Mouse (Mus musculus) liver, embryonic 14.5 days (tissue): ENCODE results near the gene Idh2.

ENCODE experiments used
- CTCF ChIP-seq: IDR thresholded peaks from 2 replicates; pipeline ENCODE4 v1.5.1; 2016; ENCODE audit warnings: antibody characterized with exemption, low read depth, control low read depth
- EP300 ChIP-seq: IDR thresholded peaks from 2 replicates; pipeline ENCODE4 v1.6.1; 2016; ENCODE audit warnings: antibody characterized with exemption, low read depth

DNA sequence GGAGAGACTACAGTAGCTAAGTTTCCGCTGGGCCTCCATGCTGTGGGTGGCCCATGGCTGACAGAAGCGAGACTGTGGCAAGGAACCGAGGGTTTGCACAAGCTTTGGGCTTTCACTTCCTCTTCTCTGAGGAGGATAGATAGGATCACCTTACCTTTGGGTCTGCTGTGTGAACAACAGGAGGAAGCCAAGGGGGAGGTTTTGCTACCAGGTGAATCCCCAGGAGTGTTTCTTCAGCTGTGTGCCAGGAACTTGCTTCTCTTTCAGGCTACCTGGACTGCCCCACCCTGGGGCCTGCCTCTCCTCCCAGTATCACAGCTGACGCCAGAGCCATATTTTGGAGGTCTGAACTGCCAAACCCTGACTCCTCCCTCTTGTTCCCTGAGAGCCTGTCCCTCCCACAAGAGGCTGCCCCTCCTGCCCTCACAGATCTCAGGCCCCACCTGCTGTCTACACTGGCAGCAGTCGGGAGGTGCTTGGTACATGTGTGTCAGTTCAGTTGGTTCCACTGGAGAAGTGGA lies 40.2 kb downstream of the Idh2 start:
- TF ChIP-seq CTCF (peak; percentile 41), EP300 (no peak)
